Mouse (Mus musculus): ENCODE results near the gene Cad.
A peak's percentile ranks its signal among the peaks of the same experiment; 100 is the strongest.
"Not testable (repeated sequence)": the region's sequence is repeated elsewhere in the genome, so short reads cannot be mapped to it uniquely, and the experiment has no call there.

The Cad gene

GRCm38 (mm10) chr5:31054261-31055215 is at the start of gene Cad:
Gene Cad (plus strand): TSS chr5:31054780.
- DNase-seq (ENCODE audit: low read depth, low spot score) = peak; percentile 65

GRCm38 (mm10) chr5:31012737-31013136 is 41.8 kb upstream of the Cad start:
- DNase-seq (ENCODE audit: low read depth, low spot score) = no peak

GRCm38 (mm10) chr5:31015913-31016312 is 38.7 kb upstream of the Cad start:
- no peak for DNase-seq (ENCODE audit: low read depth, low spot score)

- DNase-seq (ENCODE audit: low read depth, low spot score) = not testable (repeated sequence)
Measured at GRCm38 (mm10) chr5:31021790-31022189, 32.8 kb upstream of the Cad start.

GRCm38 (mm10) chr5:31022690-31023089 is 31.9 kb upstream of the Cad start:
- no peak for DNase-seq (ENCODE audit: low read depth, low spot score)

- no peak for DNase-seq (ENCODE audit: low read depth, low spot score)
Measured at GRCm38 (mm10) chr5:31023254-31023653, 31.3 kb upstream of the Cad start.

- no peak for DNase-seq (ENCODE audit: low read depth, low spot score)
Measured at GRCm38 (mm10) chr5:31024641-31025040, 29.9 kb upstream of the Cad start.

- no peak for DNase-seq (ENCODE audit: low read depth, low spot score)
Measured at GRCm38 (mm10) chr5:31030926-31031325, 23.7 kb upstream of the Cad start.

- DNase-seq (ENCODE audit: low read depth, low spot score) = no peak
Measured at GRCm38 (mm10) chr5:31031508-31031907, 23.1 kb upstream of the Cad start.

- DNase-seq (ENCODE audit: low read depth, low spot score) = no peak
Measured at GRCm38 (mm10) chr5:31034669-31035068, 19.9 kb upstream of the Cad start.

GRCm38 (mm10) chr5:31036556-31036955 is 18.0 kb upstream of the Cad start:
- DNase-seq (ENCODE audit: low read depth, low spot score) = not testable (repeated sequence)

GRCm38 (mm10) chr5:31038171-31038845 is 16.3 kb upstream of the Cad start:
- no peak for DNase-seq (ENCODE audit: low read depth, low spot score)

GRCm38 (mm10) chr5:31046416-31046815 is 8.2 kb upstream of the Cad start:
- no peak for DNase-seq (ENCODE audit: low read depth, low spot score)

GRCm38 (mm10) chr5:31047074-31047473 is 7.5 kb upstream of the Cad start:
- no peak for DNase-seq (ENCODE audit: low read depth, low spot score)

GRCm38 (mm10) chr5:31047848-31048762 is 6.5 kb upstream of the Cad start, which contains the start of gene Atraid:
Gene Atraid (plus strand): TSS chr5:31048312.
- peak; percentile 93 for DNase-seq (ENCODE audit: low read depth, low spot score)

GRCm38 (mm10) chr5:31048763-31049641 is 5.6 kb upstream of the Cad start, which contains the start of gene Slc5a6:
Gene Slc5a6 (minus strand): TSS chr5:31048924.
- no peak for DNase-seq (ENCODE audit: low read depth, low spot score)

- no peak for DNase-seq (ENCODE audit: low read depth, low spot score)
Measured at GRCm38 (mm10) chr5:31050427-31050826, 4.2 kb upstream of the Cad start.

- not testable (repeated sequence) for DNase-seq (ENCODE audit: low read depth, low spot score)
Measured at GRCm38 (mm10) chr5:31053728-31054127, 852 bp upstream of the Cad start.

- no peak for DNase-seq (ENCODE audit: low read depth, low spot score)
Measured at GRCm38 (mm10) chr5:31055216-31056140, 898 bp downstream of the Cad start.

Data from retina, adult 2 months (tissue).